34 mouse cellular contexts compared by ENCODE assay signal in genomic region chr14:51143937-51144336, GRCm38 (mm10). TPM values are rescaled to one million over a fixed set of nuclear protein-coding genes. Genes with fewer than 3 reads are reported as not detected.
DNase-seq lines count a peak whose midpoint lies in the region; ATAC-seq and TF ChIP-seq lines count a peak whose summit lies in the region.
"Had no signal": no experiment of that assay in that cellular context is flagged by ENCODE, and none has a peak within 500 bp of the region (broad histone marks: within the 10 kb centered on the region; RNA-seq: fewer than 3 reads in every experiment).

No protein-coding gene starts in this region.

- H3K4me1 ChIP-seq in liver, embryonic 13.5 days (replicated peaks) = peaks cover 90% of the 10 kb centered on the region
- H3K4me1 ChIP-seq: limb, embryonic 12.5 days had no signal

- TF ChIP-seq CTCF in layer of hippocampus, adult 2 months (conservative IDR thresholded peaks at IDR 0.05) = no peak

- no peak overlapping the region for H3K4me3 ChIP-seq in layer of hippocampus, adult 2 months
- no peak overlapping the region; the same call in 1 of the 2 replicates for H3K4me3 ChIP-seq in liver, embryonic 13.5 days (replicated peaks)
- H3K4me3 ChIP-seq: embryonic facial prominence, embryonic 10.5 days; forebrain, embryonic 12.5 days; gastrocnemius, adult 2 months; heart, embryonic 10.5 days; limb, embryonic 12.5 days; megakaryocyte, embryonic 14.5 days; neural tube, embryonic 13.5 days had no signal

- no peaks in the 10 kb centered on the region for H3K36me3 ChIP-seq in liver, embryonic 13.5 days
- H3K36me3 ChIP-seq: embryonic facial prominence, embryonic 10.5 days; forebrain, embryonic 12.5 days; heart, embryonic 10.5 days; limb, embryonic 12.5 days; neural tube, embryonic 13.5 days had no signal

- WGBS in liver, embryonic 13.5 days (ENCODE audit: insufficient replicate concordance) = 13% methylated on average over 2 of the region's 2 CpGs

- H3K27me3 ChIP-seq in liver, embryonic 13.5 days = no peaks in the 10 kb centered on the region
- H3K27me3 ChIP-seq: forebrain, embryonic 12.5 days; limb, embryonic 12.5 days; neural tube, embryonic 13.5 days had no signal

- ATAC-seq in erythroblast, adult 5-6 weeks (replicated peaks; ENCODE audit: low FRiP score, poor library complexity, severe bottlenecking) = peak; percentile 90
- ATAC-seq in liver, embryonic 13.5 days (ENCODE audit: low read depth) = peak; percentile 83
- peak; percentile 78 for ATAC-seq in megakaryocyte progenitor cell, adult 5-6 weeks (replicated peaks; ENCODE audit: poor library complexity)
- ATAC-seq: inflammation-experienced regulatory T-cells, adult 6 months had no signal

- DNase-seq in layer of hippocampus, adult 2 months (ENCODE audit: low spot score in 2 of 2) = no peak
- DNase-seq in layer of hippocampus, adult 8-10 months (ENCODE audit: low spot score in 2 of 2) = no peak
- peak; percentile 70 for DNase-seq in liver, embryonic 13.5 days
- DNase-seq in yolk sac, embryonic 10.5 days (ENCODE audit: low spot score) = no peak
- DNase-seq in cerebellum, adult 8-10 months = no peak
- DNase-seq in kidney, adult 18-20 months = no peak
- DNase-seq: adrenal gland, adult 8-10 months; cerebellum, postnatal 36 days; gastrocnemius, adult 2 months; kidney, adult 2 months; kidney, postnatal 10 days; lung, adult 2 months; lung, postnatal 14 days; midbrain, embryonic 14.5 days; right cerebral cortex, postnatal 4 days; thymus, adult 2 months had no signal

- peak overlapping the region; percentile 73 for H3K27ac ChIP-seq in layer of hippocampus, adult 2 months
- H3K27ac ChIP-seq in liver, embryonic 13.5 days = peak overlapping the region; percentile 93
- H3K27ac ChIP-seq: embryonic facial prominence, embryonic 10.5 days; forebrain, embryonic 12.5 days; gastrocnemius, adult 2 months; heart, embryonic 10.5 days; hindbrain, embryonic 14.5 days; limb, embryonic 12.5 days; neural tube, embryonic 13.5 days had no signal

- H3K9ac ChIP-seq in liver, embryonic 13.5 days = peak overlapping the region; percentile 60
- H3K9ac ChIP-seq: forebrain, embryonic 12.5 days; hindbrain, embryonic 14.5 days; limb, embryonic 12.5 days; neural tube, embryonic 13.5 days had no signal

- peak overlapping the region; percentile 44 for H3K4me2 ChIP-seq in liver, embryonic 13.5 days
- H3K4me2 ChIP-seq: forebrain, embryonic 12.5 days; hindbrain, embryonic 14.5 days; limb, embryonic 12.5 days; neural tube, embryonic 13.5 days had no signal

- no peaks in the 10 kb centered on the region for H3K9me3 ChIP-seq in liver, embryonic 13.5 days (replicated peaks)
- H3K9me3 ChIP-seq: embryonic facial prominence, embryonic 10.5 days; forebrain, embryonic 12.5 days; heart, embryonic 10.5 days; limb, embryonic 12.5 days; megakaryocyte, embryonic 14.5 days; neural tube, embryonic 13.5 days had no signal

RNA-seq across cellular contexts. Expression of gene Rnase1, which starts 2.6 kb away (rescaled TPM):
- total RNA-seq in layer of hippocampus, adult 2 months (2021) = 1 to 10 TPM; 3.4 to 4.8 TPM
- 1 to 10 TPM; 2.7 to 5.0 (median 3.1) TPM for total RNA-seq in layer of hippocampus, adult 8-10 months (2022)
- 2.1 TPM in 1 of 2 replicates, not detected in the other for total RNA-seq in erythroblast, adult 5-6 weeks (2015; ENCODE audit: low replicate concordance)
- not detected in 2 replicates for total RNA-seq in erythroblast, adult 5-6 weeks (2017; ENCODE audit: low replicate concordance)
- 0.12 TPM in 1 of 2 replicates, not detected in the other for polyA plus RNA-seq in liver, embryonic 13.5 days (2015; fragmentation: Nextera tagmentation; extraction: Ambion mirVana)
- total RNA-seq in megakaryocyte progenitor cell, adult 5-6 weeks (2015) = not detected in 2 replicates
- total RNA-seq in megakaryocyte progenitor cell, adult 5-6 weeks (2017) = not detected in 2 replicates
- total RNA-seq: ES-E14; gastrocnemius, adult 2 months; gastrocnemius, postnatal 4 days; left cerebral cortex, postnatal 10 days had no signal
- polyA plus RNA-seq: embryonic facial prominence, embryonic 10.5 days; forebrain, embryonic 12.5 days; heart, embryonic 10.5 days; inflammation-experienced regulatory T-cells, adult 6 months; limb, embryonic 12.5 days; midbrain, embryonic 14.5 days had no signal

RNA-seq across cellular contexts. Expression of gene Rnase2b, which starts 18.1 kb away (rescaled TPM):
- total RNA-seq in layer of hippocampus, adult 2 months (2021) = under 1 TPM in 1 of 2 experiments, not detected in 1; 0.51 TPM
- total RNA-seq in layer of hippocampus, adult 8-10 months (2022) = under 1 TPM in 1 of 4 experiments, not detected in 3; 0.74 TPM
- not detected in 2 replicates for total RNA-seq in erythroblast, adult 5-6 weeks (2015; ENCODE audit: low replicate concordance)
- 1.3 TPM in 1 of 2 replicates, not detected in the other for total RNA-seq in erythroblast, adult 5-6 weeks (2017; ENCODE audit: low replicate concordance)
- not detected in 2 replicates for polyA plus RNA-seq in liver, embryonic 13.5 days (2015; fragmentation: Nextera tagmentation; extraction: Ambion mirVana)
- total RNA-seq in megakaryocyte progenitor cell, adult 5-6 weeks (2015) = not detected in 2 replicates
- total RNA-seq in megakaryocyte progenitor cell, adult 5-6 weeks (2017) = not detected in 2 replicates
- total RNA-seq: adrenal gland, adult 8-10 months; ES-E14; gastrocnemius, adult 2 months; gastrocnemius, postnatal 4 days; heart, postnatal 25 days; layer of hippocampus, postnatal 36 days; left cerebral cortex, postnatal 10 days had no signal
- polyA plus RNA-seq: cerebellum, adult 2 months; embryonic facial prominence, embryonic 10.5 days; forebrain, embryonic 12.5 days; heart, embryonic 10.5 days; hindbrain, embryonic 14.5 days; inflammation-experienced regulatory T-cells, adult 6 months; kidney, adult 2 months; limb, embryonic 12.5 days; midbrain, embryonic 14.5 days; neural tube, embryonic 13.5 days; stomach, embryonic 16.5 days; thymus, adult 2 months had no signal

RNA-seq across cellular contexts. Expression of gene Rnase6, which starts 20.2 kb away (rescaled TPM):
- total RNA-seq in layer of hippocampus, adult 2 months (2021) = not detected
- total RNA-seq in layer of hippocampus, adult 8-10 months (2022) = under 1 TPM in 2 of 4 experiments, not detected in 2; 0.45 to 0.50 TPM
- 8.1 and 47.2 TPM in 2 replicates for total RNA-seq in erythroblast, adult 5-6 weeks (2015; ENCODE audit: low replicate concordance)
- 9.5 and 15.7 TPM in 2 replicates for total RNA-seq in erythroblast, adult 5-6 weeks (2017; ENCODE audit: low replicate concordance)
- 2.6 and 2.7 TPM in 2 replicates for polyA plus RNA-seq in liver, embryonic 13.5 days (2015; fragmentation: Nextera tagmentation; extraction: Ambion mirVana)
- total RNA-seq in megakaryocyte progenitor cell, adult 5-6 weeks (2015) = 9.2 and 14.6 TPM in 2 replicates
- 20.7 and 22.2 TPM in 2 replicates for total RNA-seq in megakaryocyte progenitor cell, adult 5-6 weeks (2017)
- total RNA-seq: ES-E14; left cerebral cortex, postnatal 10 days had no signal
- polyA plus RNA-seq: embryonic facial prominence, embryonic 10.5 days had no signal

RNA-seq across cellular contexts. Expression of gene Eddm3b, which starts 29.7 kb away (rescaled TPM):
- not detected for total RNA-seq in layer of hippocampus, adult 2 months (2021)
- not detected for total RNA-seq in layer of hippocampus, adult 8-10 months (2022)
- total RNA-seq in erythroblast, adult 5-6 weeks (2015; ENCODE audit: low replicate concordance) = not detected in 2 replicates
- total RNA-seq in erythroblast, adult 5-6 weeks (2017; ENCODE audit: low replicate concordance) = not detected in 2 replicates
- polyA plus RNA-seq in liver, embryonic 13.5 days (2015; fragmentation: Nextera tagmentation; extraction: Ambion mirVana) = not detected in 2 replicates
- total RNA-seq in megakaryocyte progenitor cell, adult 5-6 weeks (2015) = not detected in 2 replicates
- not detected in 2 replicates for total RNA-seq in megakaryocyte progenitor cell, adult 5-6 weeks (2017)
- total RNA-seq: adrenal gland, adult 8-10 months; ES-E14; gastrocnemius, adult 2 months; gastrocnemius, postnatal 4 days; heart, postnatal 25 days; layer of hippocampus, adult 18-20 months; layer of hippocampus, postnatal 36 days; left cerebral cortex, postnatal 10 days had no signal
- polyA plus RNA-seq: cerebellum, adult 2 months; forebrain, embryonic 12.5 days; hindbrain, embryonic 14.5 days; inflammation-experienced regulatory T-cells, adult 6 months; limb, embryonic 12.5 days; lung, adult 2 months; midbrain, embryonic 14.5 days; neural tube, embryonic 13.5 days; stomach, embryonic 16.5 days; thymus, adult 2 months had no signal

RNA-seq across cellular contexts. Expression of gene Ang, which starts 53.0 kb away (rescaled TPM):
- 1 to 10 TPM; 3.5 to 4.8 TPM for total RNA-seq in layer of hippocampus, adult 2 months (2021)
- total RNA-seq in layer of hippocampus, adult 8-10 months (2022) = 10 to 100 TPM in 2 of 4 experiments, 1 to 10 TPM in 2; 3.9 to 15.2 (median 8.4) TPM
- 1.9 TPM in 1 of 2 replicates, not detected in the other for total RNA-seq in erythroblast, adult 5-6 weeks (2015; ENCODE audit: low replicate concordance)
- 1.3 TPM in 1 of 2 replicates, not detected in the other for total RNA-seq in erythroblast, adult 5-6 weeks (2017; ENCODE audit: low replicate concordance)
- 3.7 and 4.6 TPM in 2 replicates for polyA plus RNA-seq in liver, embryonic 13.5 days (2015; fragmentation: Nextera tagmentation; extraction: Ambion mirVana)
- total RNA-seq in megakaryocyte progenitor cell, adult 5-6 weeks (2015) = 1.8 and 2.0 TPM in 2 replicates
- 1.3 and 1.4 TPM in 2 replicates for total RNA-seq in megakaryocyte progenitor cell, adult 5-6 weeks (2017)

Comparison
In these comparisons a context has a peak if more than half of its experiments do, and no peak if none do; other contexts are left out.
1. RNA of gene Rnase6, which starts 20.2 kb away (total RNA-seq): 9.2 to 22.2 TPM in megakaryocyte progenitor cell, adult 5-6 weeks and 8.1 to 47.2 TPM in erythroblast, adult 5-6 weeks; 0.45 to 0.50 TPM in layer of hippocampus, adult 8-10 months and not detected in layer of hippocampus, adult 2 months; every median in the first group is over 4 times any median in the second.
2. Peak in every context shown above with its lines, with median percentiles within 50 percentile points of each other: ATAC-seq.